In genomic region chr4:62568359-62568758, GRCm38 (mm10) we compare ENCODE assay signal across 13 mouse cellular contexts. TPM values are rescaled to one million over a fixed set of nuclear protein-coding genes. Genes with fewer than 3 reads are reported as not detected.
DNase-seq lines count a peak whose midpoint lies in the region; ATAC-seq lines count a peak whose summit lies in the region.
"Had no signal": no experiment of that assay in that cellular context is flagged by ENCODE, and none has a peak within 500 bp of the region (broad histone marks: within the 10 kb centered on the region; RNA-seq: fewer than 3 reads in every experiment).

No protein-coding gene starts in this region.

- DNase-seq in CD4-positive, CD25-positive, alpha-beta regulatory T cell, adult 2 months (ENCODE audit: low read depth, low spot score): peak; percentile 36
- peak; percentile 37 for DNase-seq in naive thymus-derived CD4-positive, alpha-beta T cell, adult 2 months (ENCODE audit: low read depth)
- no peak for DNase-seq in kidney, postnatal 14 days
- no peak for DNase-seq in heart, adult 18-20 months
- DNase-seq: adrenal gland, adult 8-10 months; adrenal gland, postnatal 14 days; adrenal gland, postnatal 36 days; B cell, adult 2 months had no signal

- ATAC-seq in activated CD4-positive, CD25-positive, alpha-beta regulatory T cell, adult 4 months: peak; percentile 46
- ATAC-seq: forebrain, embryonic 13.5 days; forebrain, embryonic 16.5 days; Patski had no signal

RNA-seq across cellular contexts. Expression of gene Rgs3, which starts 8.7 kb away (rescaled TPM):
- polyA plus RNA-seq in activated CD4-positive, CD25-positive, alpha-beta regulatory T cell, adult 4 months (2017; shearing (Covaris generic)): 10 to 100 TPM; 45.2 to 51.1 TPM
- 10 to 100 TPM; 21.5 to 25.9 TPM for total RNA-seq in heart, adult 18-20 months (2021)
- polyA plus RNA-seq: G1E had no signal

RNA-seq across cellular contexts. Expression of gene 4933430I17Rik, which starts 43.2 kb away (rescaled TPM):
- polyA plus RNA-seq in activated CD4-positive, CD25-positive, alpha-beta regulatory T cell, adult 4 months (2017; shearing (Covaris generic)): under 1 TPM; 0.25 to 0.62 TPM
- total RNA-seq in heart, adult 18-20 months (2021): not detected

RNA-seq across cellular contexts. Expression of gene Pole3, which starts 43.5 kb away (rescaled TPM):
- polyA plus RNA-seq in activated CD4-positive, CD25-positive, alpha-beta regulatory T cell, adult 4 months (2017; shearing (Covaris generic)): 10 to 100 TPM; 31.6 to 33.3 TPM
- 10 to 100 TPM; 17.7 to 19.5 TPM for total RNA-seq in heart, adult 18-20 months (2021)

RNA-seq across cellular contexts. Expression of gene Alad, which starts 48.6 kb away (rescaled TPM):
- 10 to 100 TPM; 68.8 to 82.3 TPM for polyA plus RNA-seq in activated CD4-positive, CD25-positive, alpha-beta regulatory T cell, adult 4 months (2017; shearing (Covaris generic))
- total RNA-seq in heart, adult 18-20 months (2021): 10 to 100 TPM; 75.4 to 87.1 TPM

Comparison
In these comparisons a context has a peak if more than half of its experiments do, and no peak if none do; other contexts are left out.
1. DNase-seq: peak in CD4-positive, CD25-positive, alpha-beta regulatory T cell, adult 2 months (single experiment) and naive thymus-derived CD4-positive, alpha-beta T cell, adult 2 months (single experiment); none in kidney, postnatal 14 days (single experiment) and heart, adult 18-20 months (0 of 2).